Mouse (Mus musculus) ES-Bruce4 (cell line): ENCODE measurements around the gene Cmklr1. TPM values are rescaled to one million over a fixed set of nuclear protein-coding genes. Genes with fewer than 3 reads are reported as not detected.

ENCODE experiments used
- H3K27ac ChIP-seq: 2 replicates; pipeline ENCODE4 v1.5.1; 2012; ENCODE audit warnings: low read length, inconsistent platforms; ENCODE audit not compliant: insufficient read depth
- H3K27me3 ChIP-seq: 2 replicates; pipeline ENCODE4 v1.6.1; 2012; ENCODE audit warnings: mild to moderate bottlenecking, low read length, inconsistent platforms; ENCODE audit not compliant: control insufficient read depth, poor library complexity, insufficient read depth, severe bottlenecking
- H3K36me3 ChIP-seq: 2 replicates; pipeline ENCODE4 v1.6.1; 2012; ENCODE audit warnings: inconsistent platforms, mild to moderate bottlenecking, low read length, moderate library complexity; ENCODE audit not compliant: control insufficient read depth, poor library complexity, insufficient read depth, severe bottlenecking
- H3K4me1 ChIP-seq: one replicate; pipeline ENCODE4 v1.8.1; 2011; ENCODE audit warnings: low read length; ENCODE audit not compliant: control insufficient read depth, insufficient read depth
- H3K4me3 ChIP-seq: 2 replicates; pipeline ENCODE4 v1.5.1; 2011; ENCODE audit warnings: low read depth, mild to moderate bottlenecking, low read length
- H3K9ac ChIP-seq: 2 replicates; pipeline ENCODE4 v1.6.1; 2012; ENCODE audit warnings: low read depth, mild to moderate bottlenecking, inconsistent platforms; ENCODE audit not compliant: poor library complexity, severe bottlenecking
- H3K9me3 ChIP-seq: replicated peaks from 2 replicates; pipeline ENCODE4 v1.6.1; 2012; ENCODE audit warnings: mild to moderate bottlenecking, low read length, inconsistent platforms; ENCODE audit not compliant: control insufficient read depth, poor library complexity, insufficient read depth, severe bottlenecking
- CTCF ChIP-seq: IDR thresholded peaks from one replicate; pipeline ENCODE4 v1.8.1; 2011; ENCODE audit warnings: low read depth, low read length
- EP300 ChIP-seq: IDR thresholded peaks from 2 replicates; pipeline ENCODE4 v1.6.1; 2011; ENCODE audit warnings: low read depth, low read length; ENCODE audit not compliant: insufficient read depth
- POLR2A ChIP-seq: IDR thresholded peaks from one replicate; pipeline ENCODE4 v1.8.1; 2011; ENCODE audit warnings: low read length; ENCODE audit not compliant: insufficient read depth
- polyA plus RNA-seq: library from polyadenylated mRNA; stranded (reverse); fragments of >200 nt; gene quantifications from 2 replicates; pipeline ENCODE4 v1.2.4, GENCODE M21; 2011; ENCODE audit warnings: low read depth; ENCODE audit not compliant: missing spikeins, insufficient read depth, insufficient read length

The Cmklr1 gene
- polyA plus RNA-seq, 1 experiment, result 2.1 TPM

GRCm38 (mm10) chr5:113611771-113612233 is 38.4 kb downstream of the Cmklr1 start:
- H3K36me3 ChIP-seq, result no peaks in the 10 kb centered on the region
- H3K9ac ChIP-seq, result no peak overlapping the region
- TF ChIP-seq POLR2A (no peak), CTCF (no peak), EP300 (no peak)
- no peak overlapping the region for H3K4me3 ChIP-seq
- H3K27ac ChIP-seq, result no peak overlapping the region
- H3K9me3 ChIP-seq, result no peaks in the 10 kb centered on the region
- peaks cover 10% of the 10 kb centered on the region for H3K4me1 ChIP-seq
- H3K27me3 ChIP-seq, result no peaks in the 10 kb centered on the region

- TF ChIP-seq POLR2A (no peak), CTCF (no peak), EP300 (no peak)
- Histone ChIP-seq H3K9ac (no peak overlapping the region), H3K4me3 (no peak overlapping the region), H3K9me3 (no peaks in the 10 kb centered on the region), H3K27me3 (no peaks in the 10 kb centered on the region), H3K4me1 (peaks cover 10% of the 10 kb centered on the region), H3K36me3 (no peaks in the 10 kb centered on the region), H3K27ac (no peak overlapping the region)
These were observed 39.1 kb downstream of the Cmklr1 start for GRCm38 (mm10) chr5:113611131-113611530.

GRCm38 (mm10) chr5:113610490-113610889 is 39.7 kb downstream of the Cmklr1 start:
- Histone ChIP-seq H3K4me3 (no peak overlapping the region), H3K27ac (no peak overlapping the region), H3K4me1 (peaks cover 10% of the 10 kb centered on the region), H3K9ac (no peak overlapping the region), H3K36me3 (no peaks in the 10 kb centered on the region), H3K27me3 (no peaks in the 10 kb centered on the region), H3K9me3 (no peaks in the 10 kb centered on the region)
- TF ChIP-seq CTCF (no peak), EP300 (no peak), POLR2A (no peak)

DNA sequence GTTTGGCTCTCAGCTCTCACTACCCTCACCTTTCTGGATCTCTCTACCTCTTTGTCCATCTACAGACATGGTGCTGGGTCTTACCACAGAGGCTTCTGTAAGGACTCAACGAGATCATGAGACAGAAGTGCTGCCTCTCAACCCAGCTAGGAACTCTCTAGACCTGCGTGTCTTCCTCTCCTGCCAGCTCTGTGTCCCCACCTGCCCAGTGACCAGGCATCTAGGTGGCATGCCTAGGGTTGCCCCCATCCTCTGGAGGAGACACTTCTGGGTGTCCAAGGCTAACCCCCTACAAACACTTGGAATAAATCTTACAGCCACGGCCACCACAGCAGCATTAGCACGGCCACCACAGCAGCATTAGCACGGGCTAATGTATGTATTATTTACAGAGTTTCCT is 40.3 kb downstream of the Cmklr1 start:
- Histone ChIP-seq H3K4me3 (no peak overlapping the region), H3K27ac (no peak overlapping the region), H3K9me3 (no peaks in the 10 kb centered on the region), H3K27me3 (no peaks in the 10 kb centered on the region), H3K9ac (no peak overlapping the region), H3K36me3 (no peaks in the 10 kb centered on the region), H3K4me1 (peaks cover 10% of the 10 kb centered on the region)
- TF ChIP-seq EP300, result no peak
- no peak for TF ChIP-seq CTCF
- TF ChIP-seq POLR2A, result no peak

GRCm38 (mm10) chr5:113608511-113608910 is 41.7 kb downstream of the Cmklr1 start:
- no peaks in the 10 kb centered on the region for H3K27me3 ChIP-seq
- H3K36me3 ChIP-seq, result no peaks in the 10 kb centered on the region
- no peak overlapping the region for H3K4me3 ChIP-seq
- H3K9me3 ChIP-seq, result no peaks in the 10 kb centered on the region
- peaks cover 10% of the 10 kb centered on the region for H3K4me1 ChIP-seq
- H3K27ac ChIP-seq, result peak overlapping the region; percentile 27
- no peak overlapping the region for H3K9ac ChIP-seq
- TF ChIP-seq EP300, result no peak
- TF ChIP-seq POLR2A, result no peak
- TF ChIP-seq CTCF, result no peak

GRCm38 (mm10) chr5:113607941-113608431 is 42.2 kb downstream of the Cmklr1 start:
- Histone ChIP-seq H3K4me1 (peaks cover 7% of the 10 kb centered on the region), H3K27ac (peak overlapping the region; percentile 28; the same call in 1 of the 2 replicates), H3K36me3 (no peaks in the 10 kb centered on the region), H3K9me3 (no peaks in the 10 kb centered on the region), H3K4me3 (peak overlapping the region; percentile 45), H3K27me3 (no peaks in the 10 kb centered on the region), H3K9ac (no peak overlapping the region)
- TF ChIP-seq POLR2A, result peak; percentile 12
- TF ChIP-seq EP300, result no peak
- TF ChIP-seq CTCF, result no peak
